Mouse (Mus musculus): ENCODE results near the gene Col26a1. TPM values are rescaled to one million over a fixed set of nuclear protein-coding genes. Genes with fewer than 3 reads are reported as not detected.

Gene Col26a1
- total RNA-seq (2021): under 1 TPM; 0.31 to 0.75 TPM
- long read RNA-seq, experiment 1: 0 reads
- long read RNA-seq, experiment 2: 0 reads

DNA sequence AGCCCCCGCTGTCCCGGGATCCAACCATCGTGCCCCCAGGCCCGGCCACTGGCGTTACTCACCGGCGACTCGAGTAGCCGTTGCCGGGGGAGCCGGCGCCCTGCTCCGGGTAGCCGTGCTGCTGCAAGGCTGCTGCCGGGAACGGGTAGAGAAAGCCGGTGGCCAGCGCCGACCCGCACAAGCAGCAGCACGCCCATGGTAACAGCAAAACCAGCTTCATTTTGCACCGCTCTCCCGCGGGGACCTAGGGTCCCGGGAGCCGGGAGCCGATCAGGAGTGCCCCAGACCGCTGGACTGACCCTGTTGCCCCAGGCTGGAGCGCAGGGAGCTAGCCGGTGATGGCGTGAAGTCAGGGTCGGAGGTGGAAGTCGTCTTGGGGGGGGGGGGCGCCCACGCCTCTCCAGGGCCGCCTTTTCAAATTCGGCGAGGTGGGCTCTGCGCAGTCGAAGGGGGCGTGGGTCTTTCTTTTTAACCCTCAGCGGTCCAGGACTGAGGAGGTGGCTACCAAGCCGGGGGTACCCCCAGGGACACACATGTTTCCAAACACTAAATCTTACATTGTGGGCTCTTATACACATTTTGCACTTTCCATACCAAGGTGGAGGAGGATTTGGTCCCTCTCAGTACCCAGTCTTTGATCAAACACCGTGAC is at the start of gene Col26a1:
TSS of gene Col26a1 (minus strand) at position 422 of the 652 bp plus-strand sequence.
- DNase-seq (ENCODE audit: low spot score): no peak

DNA sequence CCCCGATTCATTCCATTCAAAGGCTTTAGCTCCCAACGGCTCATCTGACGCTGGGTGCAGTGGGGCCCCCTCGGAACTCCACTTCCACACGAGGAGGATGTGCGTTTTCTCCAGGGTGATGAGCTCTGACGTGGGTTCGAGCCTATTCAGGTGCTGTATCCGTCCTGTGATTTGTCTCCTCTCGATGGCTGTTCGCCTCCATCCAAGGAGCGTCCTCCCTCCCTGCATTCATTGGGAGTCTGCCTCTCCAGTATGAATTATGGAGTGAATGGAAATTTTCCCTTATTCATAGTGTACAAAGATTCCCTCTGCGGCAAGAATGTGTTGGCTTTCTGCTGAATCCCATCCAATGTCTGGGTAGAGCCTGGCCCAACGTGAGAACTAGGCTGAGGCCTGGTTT is 48.9 kb upstream of the Col26a1 start:
- no peak for DNase-seq (ENCODE audit: low spot score)

DNA sequence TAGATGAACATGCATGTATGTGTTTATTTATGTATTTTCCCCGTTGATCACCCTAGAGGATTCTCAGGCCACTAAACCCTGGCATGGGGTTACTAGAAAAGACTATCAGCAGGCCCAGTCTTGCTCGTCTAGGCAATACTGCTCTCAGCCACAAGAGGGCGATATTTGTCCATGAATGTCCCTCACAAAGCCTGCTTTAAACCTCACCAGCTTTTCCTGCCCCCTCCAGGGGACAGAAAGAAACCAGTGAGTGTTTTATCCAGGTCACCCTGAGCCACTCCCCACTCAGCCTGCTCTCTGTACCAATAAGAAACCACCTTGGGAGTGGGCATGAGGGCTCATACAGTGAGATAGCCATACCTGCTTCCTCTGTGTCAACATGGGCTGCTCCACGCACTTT is 46.1 kb upstream of the Col26a1 start:
- DNase-seq (ENCODE audit: low spot score): peak; percentile 81

DNA sequence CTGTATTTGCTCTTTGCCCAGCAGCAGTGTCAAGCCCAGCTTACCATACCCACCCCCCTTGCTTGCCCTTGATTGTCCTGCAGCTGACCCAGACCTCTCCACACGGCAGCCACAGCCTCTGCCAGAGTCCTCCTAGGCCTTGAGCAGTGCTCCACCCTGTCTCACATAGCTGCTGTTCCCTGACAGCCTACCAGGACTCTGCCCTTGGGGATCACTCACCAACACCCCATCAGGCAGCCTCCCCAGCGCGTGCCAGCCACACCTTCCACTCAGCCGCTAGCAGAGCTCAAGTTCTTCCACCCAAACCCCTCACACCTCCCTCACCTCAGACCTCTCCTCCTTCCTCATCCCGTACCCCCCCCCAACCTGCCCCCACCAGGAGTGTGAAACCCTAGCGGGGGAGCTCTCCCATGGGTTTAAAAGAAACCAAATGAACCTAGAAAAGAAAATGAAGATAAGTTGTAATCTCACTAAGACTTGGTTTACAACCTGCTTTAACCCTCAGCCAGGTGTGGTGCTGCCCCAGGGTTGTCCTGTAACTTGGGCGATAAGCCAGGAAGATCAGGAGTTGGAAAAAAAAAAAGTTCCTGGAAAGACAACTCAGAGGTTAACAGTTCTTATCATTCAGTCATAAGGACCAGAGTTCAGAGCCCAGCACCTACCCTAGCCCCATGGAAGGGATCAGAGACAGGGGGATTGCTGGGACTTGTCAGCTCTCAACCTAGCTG is 40.9 kb upstream of the Col26a1 start:
- no peak for DNase-seq (ENCODE audit: low spot score)

DNA sequence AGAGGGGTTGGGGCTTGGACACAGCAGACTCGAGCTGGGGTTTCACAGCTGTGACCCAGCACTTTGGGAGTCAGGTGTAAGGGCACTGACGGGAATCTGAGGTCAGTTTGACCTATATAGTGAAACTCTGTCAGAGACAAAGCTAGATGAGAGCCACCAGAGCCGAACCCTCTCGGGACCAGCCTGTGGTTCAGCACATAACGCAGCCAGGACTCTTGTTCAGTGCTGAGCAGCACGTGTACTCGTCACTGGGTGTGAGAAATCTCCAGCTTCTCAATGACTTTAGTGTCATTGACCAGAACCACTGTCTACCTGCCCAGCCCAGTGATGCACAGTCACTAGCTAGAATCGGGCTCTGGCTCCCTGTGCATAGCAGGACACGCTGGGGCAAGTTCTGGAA is 39.8 kb upstream of the Col26a1 start:
- DNase-seq (ENCODE audit: low spot score): no peak

DNA sequence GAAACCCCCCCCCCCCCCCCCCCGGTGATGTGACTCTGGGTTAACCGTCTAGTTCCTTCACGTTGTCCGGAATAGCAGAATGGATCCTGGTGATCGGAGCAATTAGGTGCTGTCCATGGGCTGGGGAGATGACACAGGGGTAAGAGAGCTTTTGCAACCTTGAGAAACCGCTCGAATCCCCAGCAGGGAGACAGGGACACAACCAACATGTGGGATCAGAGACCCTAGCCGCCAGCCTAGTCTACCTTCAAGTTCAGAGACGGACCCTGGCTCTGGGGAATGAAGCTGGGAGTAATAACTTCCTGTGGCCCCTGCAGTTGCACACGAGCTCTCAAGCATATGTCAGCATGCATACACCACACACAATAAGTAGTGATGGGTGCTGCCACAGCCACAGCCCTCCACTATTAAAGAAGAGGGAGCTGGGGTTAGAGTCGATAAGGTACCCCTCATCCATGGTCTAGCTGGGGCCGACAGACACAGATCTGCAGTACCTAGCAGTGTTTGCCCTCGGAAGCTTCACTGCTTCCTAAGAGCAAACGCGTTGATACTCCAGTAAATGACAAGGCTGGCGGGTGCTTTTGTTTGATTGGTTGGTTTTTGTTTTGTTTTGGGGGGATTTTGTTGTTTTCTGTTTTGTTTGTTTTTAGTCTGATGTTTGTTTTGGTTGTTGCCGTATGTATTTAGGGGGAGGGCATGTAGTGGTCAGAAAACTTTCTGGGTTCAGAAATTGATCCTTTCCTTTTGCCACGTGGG is 36.7 kb upstream of the Col26a1 start:
- DNase-seq (ENCODE audit: low spot score): no peak

DNA sequence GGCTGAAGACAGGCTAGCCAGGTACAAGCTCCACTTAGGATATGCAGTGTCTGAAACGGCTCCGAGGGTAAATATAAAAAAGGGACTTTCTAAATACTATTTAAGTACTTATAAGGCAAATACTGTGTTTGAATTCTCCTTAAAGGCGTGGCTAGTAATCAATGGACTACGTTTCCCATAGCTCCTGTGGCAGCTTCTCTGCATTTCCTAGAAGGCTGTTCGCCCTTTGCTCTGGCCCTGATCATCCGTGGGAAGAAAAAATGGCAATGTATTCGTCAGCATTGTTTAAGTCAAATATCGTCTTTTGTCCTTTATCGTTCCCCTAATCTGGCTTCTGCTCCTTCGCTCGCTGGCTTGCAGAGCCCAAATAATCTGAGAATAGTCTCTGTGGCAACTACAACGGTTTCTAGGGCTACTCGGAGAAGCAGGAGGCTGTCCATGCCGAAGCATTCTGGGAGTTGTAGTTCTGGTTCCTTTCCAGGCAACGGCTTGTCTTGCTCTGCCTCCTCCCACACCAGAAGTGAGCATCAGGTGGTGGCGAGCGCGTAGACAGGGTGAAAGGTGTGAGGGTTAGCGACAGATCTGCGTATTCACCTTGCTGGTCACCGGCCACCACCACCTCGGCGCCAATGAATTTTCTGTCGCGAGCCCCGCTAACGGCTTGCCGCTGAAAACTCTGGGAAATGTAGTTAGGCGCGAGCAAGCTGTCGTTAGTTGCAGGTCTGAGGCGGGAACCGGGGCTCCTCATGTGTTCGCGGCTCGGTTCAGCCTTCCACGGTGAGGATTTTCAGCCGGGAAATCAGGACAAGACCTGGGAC is 35.9 kb upstream of the Col26a1 start:
- peak; percentile 73 for DNase-seq (ENCODE audit: low spot score)

DNA sequence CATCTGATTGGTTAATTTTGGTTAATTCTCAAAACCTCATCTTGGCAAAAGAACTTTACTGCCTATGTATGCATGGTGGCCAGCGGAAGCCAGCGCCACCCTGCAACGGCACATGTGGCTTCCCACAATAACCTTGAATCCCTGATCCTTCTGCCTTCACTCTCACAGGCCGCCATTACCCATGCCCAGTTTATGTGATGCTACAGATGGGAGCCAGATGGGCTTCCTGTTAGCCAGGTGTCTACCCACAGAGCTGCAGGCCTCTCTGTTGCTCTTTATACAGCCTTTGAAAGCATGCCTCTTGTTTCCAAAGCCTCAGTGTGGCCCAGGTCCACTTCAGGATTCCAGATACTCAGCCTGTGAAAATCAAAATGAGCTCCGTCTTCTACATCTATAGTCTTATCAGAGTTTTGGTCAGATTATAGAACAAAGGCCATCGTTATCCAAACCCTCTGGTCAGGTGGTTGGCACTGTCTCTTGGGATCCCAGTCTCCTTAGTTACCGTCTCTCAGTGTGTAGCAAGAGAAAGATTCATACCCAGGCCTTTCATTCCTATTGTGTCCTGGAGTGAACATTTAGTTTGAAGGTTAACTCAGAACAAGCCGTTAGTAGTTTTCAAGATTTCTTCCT is 34.7 kb upstream of the Col26a1 start:
- no peak for DNase-seq (ENCODE audit: low spot score)

DNA sequence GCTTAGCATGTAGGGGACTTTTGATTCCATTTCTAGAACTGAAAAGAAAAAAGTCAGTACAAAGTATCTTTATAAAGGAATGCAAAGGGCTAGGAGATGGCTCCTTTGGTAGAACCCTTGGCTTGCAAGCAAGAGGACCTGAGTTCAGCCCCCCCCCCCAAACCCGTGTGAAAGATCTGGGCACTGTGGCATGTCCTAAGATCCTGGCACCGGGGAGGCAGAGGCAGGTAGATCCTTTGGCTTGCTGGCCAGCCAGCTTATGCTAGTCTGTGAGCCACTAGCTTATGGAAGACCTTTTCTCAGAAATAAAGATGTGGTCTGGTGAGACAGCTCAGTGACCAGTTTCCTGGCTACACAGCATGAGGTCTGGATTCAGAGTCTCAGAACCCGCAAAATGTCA is 31.2 kb upstream of the Col26a1 start:
- DNase-seq (ENCODE audit: low spot score): no peak

DNA sequence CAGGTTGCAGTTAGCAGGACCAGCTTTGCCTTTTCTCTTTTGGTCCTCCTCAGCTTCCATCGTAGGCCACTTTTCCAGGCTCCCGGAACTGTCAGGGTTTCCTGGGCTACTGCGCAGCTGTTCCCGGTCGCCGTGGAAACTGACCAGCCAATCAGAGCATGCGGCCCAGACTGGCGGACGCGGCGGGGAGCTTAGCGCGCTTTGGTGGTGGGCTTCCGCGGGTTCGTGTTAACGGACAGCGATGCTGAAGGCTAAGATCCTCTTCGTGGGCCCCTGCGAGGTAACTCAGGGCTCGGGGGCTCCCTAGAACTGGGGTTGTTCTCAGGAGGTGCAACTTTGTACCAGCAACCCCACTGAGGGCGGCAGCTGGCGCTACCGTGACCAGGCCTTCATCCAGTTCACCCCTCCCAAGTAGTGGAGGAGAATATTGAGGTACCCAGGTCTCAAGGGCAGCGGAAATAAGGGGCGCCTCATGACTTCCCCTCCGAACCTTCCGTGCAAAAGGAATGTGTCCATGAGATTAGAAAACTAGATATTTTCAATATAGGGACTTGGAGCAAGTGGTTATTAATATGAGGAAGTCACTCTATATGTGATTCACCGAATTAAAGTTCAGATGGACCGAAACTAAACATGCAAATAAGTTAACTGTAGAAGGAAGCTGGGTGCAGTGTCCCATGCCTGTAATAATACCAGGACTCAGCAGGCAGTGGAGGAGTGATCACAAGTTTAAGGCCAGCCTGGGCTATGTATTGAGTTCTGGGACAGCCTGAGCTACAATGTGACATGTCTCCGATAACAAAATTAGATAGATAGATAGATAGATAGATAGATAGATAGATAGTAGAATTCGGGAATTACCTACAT is 25.2 kb upstream of the Col26a1 start, which contains the start of gene Ift22:
TSS of gene Ift22 (plus strand) at position 160 of the 867 bp plus-strand sequence.
- DNase-seq (ENCODE audit: low spot score): peak; percentile 94

DNA sequence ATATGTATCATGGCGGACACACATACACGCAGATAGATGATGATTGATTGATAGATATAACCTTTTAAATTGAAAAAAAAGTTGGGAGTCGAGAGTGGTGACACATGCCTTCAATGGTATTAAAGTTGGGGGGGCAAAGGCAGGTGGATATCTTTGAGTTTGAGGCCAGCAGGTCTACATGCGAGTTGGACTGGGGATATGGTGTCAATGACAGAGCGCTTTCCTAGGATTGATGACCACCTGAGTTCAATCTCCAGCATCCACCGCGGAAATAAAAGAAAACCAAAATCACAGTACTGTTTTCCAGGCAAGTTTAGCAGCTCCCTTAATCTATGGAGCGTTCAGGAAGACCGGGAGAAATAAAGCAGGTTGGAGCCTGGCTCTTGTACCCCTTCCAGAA is 24.6 kb upstream of the Col26a1 start:
- DNase-seq (ENCODE audit: low spot score): no peak

DNA sequence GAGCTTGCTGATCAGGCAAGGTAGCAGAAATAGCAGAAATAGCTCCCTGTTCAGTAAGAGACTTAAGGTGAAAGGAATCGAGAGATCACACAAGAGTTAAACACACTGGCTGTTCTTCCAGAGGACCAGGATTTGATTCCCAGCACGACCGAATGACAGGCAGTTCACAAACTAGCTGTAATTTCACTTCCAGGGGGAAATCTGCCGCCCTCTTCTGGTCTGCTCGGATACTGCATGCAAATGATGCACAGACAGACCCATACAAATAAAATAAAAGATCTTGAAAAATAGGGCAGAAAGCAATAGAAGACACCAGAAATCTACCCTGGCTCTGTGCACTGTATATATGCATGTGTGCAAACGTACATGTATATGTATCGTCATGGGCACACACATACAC is 22.6 kb upstream of the Col26a1 start:
- DNase-seq (ENCODE audit: low spot score): no peak

DNA sequence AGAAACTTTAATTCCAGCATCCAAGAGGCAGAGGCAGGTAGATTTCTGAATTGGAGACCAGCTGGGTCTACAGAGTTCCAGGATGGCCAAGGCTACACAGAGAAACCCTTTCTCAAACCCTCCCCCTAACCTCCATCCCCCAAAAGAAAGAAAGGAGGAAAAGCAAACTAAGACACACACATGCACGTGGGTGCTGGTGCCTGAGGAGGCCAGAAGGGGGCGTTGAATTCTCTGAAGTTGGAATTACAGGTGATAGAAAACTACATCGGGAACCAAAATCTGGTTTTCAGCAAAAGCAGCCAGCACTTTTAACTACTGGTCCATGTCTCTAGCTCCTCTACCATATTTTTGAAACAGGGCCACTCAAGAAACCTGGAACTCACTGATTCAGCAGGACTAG is 21.6 kb upstream of the Col26a1 start:
- no peak for DNase-seq (ENCODE audit: low spot score)

DNA sequence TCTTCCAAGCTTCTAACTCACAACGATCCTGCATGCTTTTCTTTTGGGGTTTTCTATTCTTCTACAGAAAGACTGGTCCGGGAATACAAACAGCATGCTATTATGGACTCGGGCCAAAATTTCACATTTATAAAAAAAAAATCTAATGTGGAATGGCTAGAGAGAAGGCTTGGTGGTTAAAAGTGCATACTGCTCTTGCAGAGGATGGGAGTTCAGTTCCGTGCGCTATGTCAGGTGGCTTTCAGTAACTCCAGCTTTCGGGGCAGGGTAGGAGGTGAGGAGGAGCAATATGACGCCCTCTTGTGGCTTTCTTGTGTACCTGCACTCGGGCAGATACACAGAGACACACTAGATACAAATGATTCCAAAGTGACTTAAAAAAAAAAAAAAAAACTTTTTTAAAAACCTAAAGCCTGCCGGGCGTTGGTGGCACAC is 12.5 kb upstream of the Col26a1 start:
- no peak for DNase-seq (ENCODE audit: low spot score)

DNA sequence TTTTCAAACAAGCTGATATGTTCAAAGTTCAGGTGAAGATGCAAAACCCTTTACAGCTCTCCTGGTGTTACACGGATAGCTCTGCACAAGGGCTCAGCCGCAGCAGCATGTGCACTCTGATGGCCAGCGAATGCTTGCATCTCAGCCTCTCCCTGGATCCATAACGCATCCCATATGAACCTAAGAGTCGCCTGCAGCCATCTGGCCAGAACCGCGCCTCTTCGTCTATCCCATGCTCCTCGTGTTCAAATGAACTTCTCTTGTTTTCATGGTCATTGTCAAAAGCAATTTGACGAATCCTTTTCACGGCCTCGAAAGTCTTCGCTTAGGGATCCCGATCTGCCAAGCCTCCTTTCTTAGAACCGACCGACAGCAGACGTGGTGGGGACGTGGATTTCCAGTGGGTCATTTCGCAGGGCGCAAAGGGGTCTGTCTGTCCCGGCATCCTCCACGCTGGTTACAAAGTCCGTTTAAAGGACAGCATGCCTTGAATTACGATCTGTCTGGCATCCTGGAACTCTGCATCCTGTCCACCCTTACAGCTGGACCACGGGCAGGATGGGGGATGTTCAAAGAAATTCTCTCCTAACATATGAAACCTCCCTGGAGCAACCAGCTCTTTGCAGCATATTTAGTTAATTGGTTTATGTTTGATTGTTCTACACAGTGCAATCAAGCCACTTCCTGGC is 12.0 kb upstream of the Col26a1 start:
- DNase-seq (ENCODE audit: low spot score): no peak

DNA sequence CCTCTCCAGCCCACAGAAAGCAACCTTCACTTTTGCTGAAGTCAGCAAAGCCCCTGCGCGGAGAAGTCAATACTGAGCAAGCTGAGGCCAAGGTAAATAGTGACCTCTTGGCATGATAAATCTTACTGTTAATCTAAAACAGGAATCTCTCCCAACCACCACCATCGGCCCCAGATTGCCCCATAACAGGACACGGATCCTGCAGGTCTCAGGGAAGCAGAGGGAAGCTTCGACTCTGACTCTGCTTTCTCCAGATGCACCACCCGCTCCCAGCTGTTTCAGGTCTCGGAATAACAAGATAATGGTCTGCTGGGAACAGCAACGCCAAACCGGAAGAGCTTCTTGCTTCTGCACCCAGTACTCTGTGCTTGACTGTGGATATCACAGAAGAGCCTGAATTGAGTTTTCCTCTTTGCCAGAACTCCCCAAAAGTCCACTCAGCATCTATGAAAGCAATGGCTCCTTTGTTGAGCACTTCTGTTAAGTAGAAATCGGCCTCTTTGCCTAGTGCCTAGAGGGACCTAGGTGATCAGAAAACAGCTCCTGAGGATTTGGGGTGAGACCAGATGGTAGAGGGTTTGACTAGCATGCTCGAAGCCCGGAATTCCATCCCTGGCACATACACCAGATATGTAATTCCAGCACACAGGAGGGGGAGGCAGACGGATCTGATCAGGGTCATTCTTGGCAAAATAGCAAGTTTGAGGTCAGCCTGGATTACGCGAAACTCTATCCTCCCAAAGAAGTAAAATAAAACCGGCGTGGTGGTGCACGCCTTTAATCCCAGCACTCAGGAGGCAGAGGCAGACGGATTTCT is 5.7 kb upstream of the Col26a1 start:
- no peak for DNase-seq (ENCODE audit: low spot score)

DNA sequence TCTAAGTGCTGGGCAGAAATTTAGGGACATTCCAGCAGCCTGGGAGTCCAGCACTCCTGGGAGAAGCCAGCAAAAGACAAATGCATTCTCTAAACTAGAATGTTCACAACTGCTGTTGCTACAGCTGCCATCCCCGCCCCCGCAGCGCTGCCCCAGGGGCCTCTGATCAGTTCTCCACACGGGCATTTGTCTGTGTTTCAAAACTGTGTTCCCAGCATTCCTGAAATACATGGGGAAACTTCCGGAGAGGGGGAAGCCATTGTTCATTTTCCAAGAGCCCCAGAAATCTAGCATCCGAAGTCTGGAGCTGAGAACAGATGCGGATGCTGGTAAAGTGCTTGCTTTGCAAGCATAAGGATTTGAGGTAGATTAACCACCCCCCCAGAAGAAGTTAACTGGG is 3.9 kb upstream of the Col26a1 start:
- no peak for DNase-seq (ENCODE audit: low spot score)

DNA sequence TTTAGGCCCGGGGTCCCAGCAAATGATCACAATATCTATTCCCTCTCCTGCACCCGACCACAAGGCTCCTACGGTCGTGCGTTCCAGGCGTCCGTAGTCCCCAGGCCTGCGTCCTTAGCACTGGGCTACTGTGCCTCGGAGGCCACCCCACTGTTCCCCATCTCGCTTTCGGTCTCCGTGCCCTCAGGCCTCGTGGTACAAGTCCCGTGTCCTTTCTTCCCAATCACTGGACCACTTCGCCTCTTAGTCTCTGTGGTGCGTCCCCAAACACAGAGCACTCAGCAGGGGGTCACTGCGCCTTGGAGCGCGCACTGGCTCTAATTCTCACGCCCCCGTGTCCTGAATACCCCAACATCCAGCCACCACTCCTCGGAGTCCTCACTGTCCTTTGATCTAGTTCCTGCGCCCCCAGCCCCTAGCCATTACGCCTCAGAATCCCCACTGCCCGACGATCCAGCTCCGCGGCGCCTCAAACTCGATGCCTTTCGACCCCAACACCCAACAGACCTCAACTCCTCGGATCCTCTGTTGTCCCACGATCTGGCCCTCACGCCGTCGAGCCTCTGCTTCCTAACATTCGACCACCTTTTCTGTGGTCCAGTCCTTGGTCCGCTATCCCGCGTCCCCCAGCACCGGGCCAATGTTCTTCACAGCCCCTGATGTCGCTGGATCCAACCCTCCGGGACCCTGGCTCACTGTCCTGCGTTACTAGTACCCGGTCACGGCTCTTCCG is 788 bp downstream of the Col26a1 start:
- no peak for DNase-seq (ENCODE audit: low spot score)
